Mouse (Mus musculus) intestine, embryonic 14.5 days (tissue): ENCODE data around the gene Slc51b. TPM values are rescaled to one million over a fixed set of nuclear protein-coding genes. Genes with fewer than 3 reads are reported as not detected.

ENCODE experiments used
- ATAC-seq: fragments of 200-750 bp; cut with Nextera tagmentation; replicated peaks from 2 replicates; pipeline ENCODE4 v1.8.0; 2017; ENCODE audit warnings: low read depth, moderate number of reproducible peaks, moderate TSS enrichment, moderate library complexity; ENCODE audit not compliant: low FRiP score, low TSS enrichment
- DNase-seq: peaks from one replicate; pipeline ENCODE4 v3.0.0-alpha.2; 2018; ENCODE audit warnings: low spot score
- H3K27ac ChIP-seq: fragments of 300-500 bp; sonication (generic); 2 replicates; pipeline ENCODE4 v1.5.1; 2014; ENCODE audit warnings: low read depth, mild to moderate bottlenecking, control low read depth
- H3K27me3 ChIP-seq: fragments of 300-500 bp; sonication (generic); replicated peaks from 2 replicates; pipeline ENCODE4 v1.6.1; 2014; ENCODE audit warnings: low read length, control low read depth; ENCODE audit not compliant: control insufficient read depth, insufficient read depth
- H3K36me3 ChIP-seq: fragments of 300-500 bp; sonication (generic); 2 replicates; pipeline ENCODE4 v1.6.1; 2014; ENCODE audit warnings: low read length, control low read depth; ENCODE audit not compliant: control insufficient read depth, insufficient read depth
- H3K4me1 ChIP-seq: fragments of 300-500 bp; sonication (generic); replicated peaks from 2 replicates; pipeline ENCODE4 v1.6.1; 2014; ENCODE audit warnings: low read length, control low read depth, mixed read lengths; ENCODE audit not compliant: control insufficient read depth, insufficient read depth
- H3K4me2 ChIP-seq: fragments of 300-500 bp; sonication (generic); 2 replicates; pipeline ENCODE4 v1.6.1; 2014; ENCODE audit warnings: low read length
- H3K4me3 ChIP-seq: fragments of 300-500 bp; sonication (generic); 2 replicates; pipeline ENCODE4 v1.5.1; 2014; ENCODE audit warnings: low read depth, low read length, control low read depth, mixed read lengths
- H3K9ac ChIP-seq: fragments of 300-500 bp; sonication (generic); 2 replicates; pipeline ENCODE4 v1.6.1; 2014; ENCODE audit warnings: mild to moderate bottlenecking, low read length
- H3K9me3 ChIP-seq: fragments of 300-500 bp; sonication (generic); 2 replicates; pipeline ENCODE4 v1.6.1; 2016; ENCODE audit warnings: low read length, control low read depth; ENCODE audit not compliant: control insufficient read depth
- WGBS: fragments of 180-500 bp; shearing (Covaris S2); extraction: QIAGEN DNeasy Blood & Tissue Kit; methylation state at CpG from one replicate; pipeline ENCODE4 v1.1.7; 2014; 5-methylcytosine and 5-hydroxymethylcytosine counted together
- polyA plus RNA-seq: library from polyadenylated mRNA; unstranded; fragments of >200 nt; fragmentation: Nextera tagmentation; extraction: Ambion mirVana; gene quantifications from 2 replicates; pipeline ENCODE4 v1.2.1, GENCODE M21; 2014

Slc51b gene
- polyA plus RNA-seq, 1 experiment from 2014 or later = 0.80 TPM

GRCm38 (mm10) chr9:65374468-65375162 is 48.1 kb downstream of the Slc51b start:
- Histone ChIP-seq H3K27ac (no peak overlapping the region), H3K4me1 (no peaks in the 10 kb centered on the region), H3K4me3 (no peak overlapping the region), H3K9ac (no peak overlapping the region), H3K4me2 (no peak overlapping the region), H3K9me3 (no peaks in the 10 kb centered on the region), H3K27me3 (peaks cover 27% of the 10 kb centered on the region), H3K36me3 (no peaks in the 10 kb centered on the region)
- ATAC-seq = no peak
- no peak for DNase-seq
- 81% methylated on average over 5 of the region's 5 CpGs for WGBS

DNA sequence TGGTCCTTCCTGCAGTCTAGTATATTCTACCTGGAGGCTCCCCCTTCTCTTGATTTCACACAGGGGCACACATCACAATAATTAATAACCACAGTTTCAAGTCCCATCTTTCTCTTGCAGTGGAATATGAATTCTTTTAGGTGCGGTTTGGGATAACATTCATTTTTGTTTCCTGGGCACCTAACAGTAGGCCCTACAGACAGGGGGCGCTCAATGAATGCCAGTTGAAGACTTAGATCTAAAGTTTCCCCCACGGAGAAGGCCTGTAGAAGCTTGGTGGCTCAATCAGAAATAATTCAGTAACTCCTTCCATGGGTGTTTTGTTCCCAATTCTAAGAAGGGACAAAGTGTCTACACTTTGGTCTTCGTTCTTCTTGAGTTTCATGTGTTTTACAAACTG is 50.3 kb downstream of the Slc51b start:
- no peaks in the 10 kb centered on the region for H3K4me1 ChIP-seq
- H3K36me3 ChIP-seq = no peaks in the 10 kb centered on the region
- H3K27me3 ChIP-seq = peaks cover 6% of the 10 kb centered on the region; the same call in 1 of the 2 replicates
- DNase-seq (no peak), ATAC-seq (no peak)
- 73% methylated on average over 4 of the region's 4 CpGs for WGBS
- H3K9ac ChIP-seq = no peak overlapping the region
- no peak overlapping the region for H3K4me3 ChIP-seq
- no peak overlapping the region for H3K27ac ChIP-seq
- no peak overlapping the region for H3K4me2 ChIP-seq
- no peaks in the 10 kb centered on the region for H3K9me3 ChIP-seq

DNA sequence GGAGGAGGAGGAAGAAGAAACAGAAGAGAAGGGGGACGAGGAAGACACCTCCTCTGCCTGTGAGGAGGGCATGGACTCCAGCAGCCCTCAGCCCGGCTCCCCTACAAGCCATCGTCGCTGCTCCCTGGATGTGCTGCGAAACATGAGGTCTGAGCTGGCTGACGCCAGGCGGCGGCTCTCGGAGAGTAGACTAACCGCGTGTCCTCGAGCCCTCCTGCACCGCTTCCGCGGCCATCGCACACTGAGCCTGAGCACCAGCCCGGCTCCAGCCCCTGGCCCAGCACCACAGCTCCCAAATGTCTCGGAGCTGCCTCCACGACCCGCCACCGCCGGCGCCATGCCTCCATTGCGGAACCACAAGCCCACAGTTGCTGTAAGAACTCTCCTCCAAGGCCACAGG is 51.0 kb downstream of the Slc51b start:
- ATAC-seq (no peak), DNase-seq (no peak)
- Histone ChIP-seq H3K27ac (no peak overlapping the region), H3K4me3 (no peak overlapping the region), H3K9me3 (no peaks in the 10 kb centered on the region), H3K4me1 (no peaks in the 10 kb centered on the region), H3K4me2 (no peak overlapping the region), H3K27me3 (peaks cover 3% of the 10 kb centered on the region; the same call in 1 of the 2 replicates), H3K36me3 (no peaks in the 10 kb centered on the region), H3K9ac (no peak overlapping the region)
- WGBS = 82% methylated on average over 24 of the region's 24 CpGs

GRCm38 (mm10) chr9:65365721-65366120 is 57.0 kb downstream of the Slc51b start:
- Histone ChIP-seq H3K4me1 (no peaks in the 10 kb centered on the region), H3K27ac (no peak overlapping the region), H3K4me3 (no peak overlapping the region), H3K36me3 (peaks cover 18% of the 10 kb centered on the region), H3K4me2 (no peak overlapping the region), H3K27me3 (no peaks in the 10 kb centered on the region), H3K9ac (no peak overlapping the region), H3K9me3 (no peaks in the 10 kb centered on the region)
- WGBS = 90% methylated on average over 7 of the region's 7 CpGs
- ATAC-seq (no peak), DNase-seq (peak; percentile 21)

DNA sequence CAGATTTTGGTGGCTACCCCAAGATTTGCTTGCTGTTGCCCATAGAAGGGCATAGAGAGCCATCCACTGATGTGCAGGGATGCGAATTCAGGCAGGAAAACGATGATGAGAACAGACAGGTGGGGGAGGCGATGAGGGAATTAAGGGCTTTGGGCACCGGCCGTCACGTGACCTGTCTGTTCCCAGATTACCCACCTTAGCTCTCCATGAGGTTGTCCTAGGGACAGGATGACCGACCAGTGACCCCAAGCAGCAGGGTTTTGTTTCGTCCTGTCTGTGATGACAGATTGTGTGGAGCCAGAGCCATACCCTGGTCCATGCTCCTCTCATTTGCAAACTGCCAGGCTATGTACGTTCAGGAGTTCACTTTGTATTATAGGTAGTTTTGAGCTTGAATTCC is 59.1 kb downstream of the Slc51b start:
- Histone ChIP-seq H3K4me2 (no peak overlapping the region), H3K9me3 (no peaks in the 10 kb centered on the region), H3K9ac (no peak overlapping the region), H3K4me3 (no peak overlapping the region), H3K27me3 (no peaks in the 10 kb centered on the region), H3K27ac (no peak overlapping the region), H3K36me3 (peaks cover 37% of the 10 kb centered on the region), H3K4me1 (no peaks in the 10 kb centered on the region)
- WGBS = 64% methylated on average over 9 of the region's 9 CpGs
- ATAC-seq (no peak), DNase-seq (peak; percentile 48)

Other genes with a start within 250 kb of the Slc51b start
- 8.1 and 9.1 TPM in 2 replicates for gene Parp16, start 227.6 kb downstream of the Slc51b start, polyA plus RNA-seq
- 1.1 and 2.0 TPM in 2 replicates for gene Cilp, start 157.8 kb downstream of the Slc51b start, polyA plus RNA-seq
- gene Clpx, start 128.7 kb downstream of the Slc51b start, polyA plus RNA-seq = 42.6 and 47.1 TPM in 2 replicates
- gene Pdcd7, start 76.9 kb downstream of the Slc51b start, polyA plus RNA-seq = 9.2 and 11.2 TPM in 2 replicates
- 0.13 and 0.39 TPM in 2 replicates for gene Ubap1l, start 61.9 kb downstream of the Slc51b start, polyA plus RNA-seq
- 0.66 and 1.1 TPM in 2 replicates for gene Kbtbd13, start 31.3 kb downstream of the Slc51b start, polyA plus RNA-seq
- gene Rasl12, start 24.4 kb downstream of the Slc51b start, polyA plus RNA-seq = 2.6 and 2.7 TPM in 2 replicates
- 19.5 and 20.2 TPM in 2 replicates for gene Mtfmt, start 12.8 kb upstream of the Slc51b start, polyA plus RNA-seq
- gene Spg21, start 38.0 kb upstream of the Slc51b start, polyA plus RNA-seq = 85.9 and 92.8 TPM in 2 replicates
- gene Ankdd1a, start 97.2 kb upstream of the Slc51b start, polyA plus RNA-seq = not detected in 2 replicates
- gene Plekho2, start 157.1 kb upstream of the Slc51b start, polyA plus RNA-seq = 11.9 and 12.6 TPM in 2 replicates
- 8.1 and 9.9 TPM in 2 replicates for gene Pif1, start 164.2 kb upstream of the Slc51b start, polyA plus RNA-seq
- gene Rbpms2, start 206.7 kb upstream of the Slc51b start, polyA plus RNA-seq = 28.2 and 32.3 TPM in 2 replicates
- 166 and 184 TPM in 2 replicates for gene Oaz2, start 245.0 kb upstream of the Slc51b start, polyA plus RNA-seq